Mouse (Mus musculus) layer of hippocampus, adult 6 months (tissue): ENCODE results near the gene Agrp. TPM values are rescaled to one million over a fixed set of nuclear protein-coding genes. Genes with fewer than 3 reads are reported as not detected.

Experiments
- long read RNA-seq, 2 experiments: library from polyadenylated mRNA; unstranded; transcript quantifications; one replicate each; pipeline ENCODE4 v2.0.0; 2019 to 2020
- microRNA-seq: library from miRNA; unstranded; fragments of <30 nt; microRNA quantifications from one replicate; pipeline ENCODE4 v1.2.0, GENCODE M21; 2020
- polyA plus RNA-seq: library from polyadenylated mRNA; unstranded; fragments of <200 nt; fragmentation: Nextera tagmentation; gene quantifications from 2 replicates; pipeline ENCODE4 v1.2.3, GENCODE M21; 2021

Agrp gene
- polyA plus RNA-seq: 0.40 and 0.55 TPM in 2 replicates
- long read RNA-seq, experiment 1, partial matches to known transcripts: 0 of 1 reads
- long read RNA-seq, experiment 1, other reads (novel, unspliced or antisense): 1 of 1 reads
- long read RNA-seq, experiment 2, partial matches to known transcripts: 0 of 2 reads
- long read RNA-seq, experiment 2, other reads (novel, unspliced or antisense): 2 of 2 reads

GRCm38 (mm10) chr8:105636963-105637510 is at the start of gene Agrp:
Agrp (minus strand) TSS chr8:105637393.

GRCm38 (mm10) chr8:105685796-105686308 is 48.7 kb upstream of the Agrp start, which contains the start of gene Carmil2:
Carmil2 (plus strand) TSS chr8:105686274.

GRCm38 (mm10) chr8:105636018-105636962 is 903 bp downstream of the Agrp start, which contains the start of gene Ctcf:
Ctcf (plus strand) TSS chr8:105636568.

GRCm38 (mm10) chr8:105604804-105605381 is 32.3 kb downstream of the Agrp start, which contains the start of gene Ripor1:
Ripor1 (plus strand) TSS chr8:105605255.

GRCm38 (mm10) chr8:105565952-105566702 is 71.1 kb downstream of the Agrp start, which contains the start of gene Atp6v0d1:
Atp6v0d1 (minus strand) TSS chr8:105566047.

GRCm38 (mm10) chr8:105518436-105519313 is 118.5 kb downstream of the Agrp start, which contains the start of gene Hsd11b2:
Hsd11b2 (plus strand) TSS chr8:105518755.

Small RNAs within 50 kb of the gene (microRNA-seq; reads per million reads assigned to microRNA genes)
- gene Mir1966: 0.64 reads per million

Other genes with a start within 250 kb of the Agrp start
- gene Kctd19, start 223.9 kb downstream of the Agrp start, polyA plus RNA-seq: not detected in 2 replicates
- 0.36 and 0.43 TPM in 2 replicates for gene Lrrc36, start 223.8 kb downstream of the Agrp start, polyA plus RNA-seq
- gene Tppp3, start 165.9 kb downstream of the Agrp start, polyA plus RNA-seq: 45.8 and 47.2 TPM in 2 replicates
- gene Zdhhc1, start 140.5 kb downstream of the Agrp start, polyA plus RNA-seq: 18.5 and 23.0 TPM in 2 replicates
- not detected in 2 replicates for gene Hsd11b2, start 118.6 kb downstream of the Agrp start, polyA plus RNA-seq
- gene Atp6v0d1, start 71.3 kb downstream of the Agrp start, polyA plus RNA-seq: 112 and 125 TPM in 2 replicates
- gene Ripor1, start 32.1 kb downstream of the Agrp start, polyA plus RNA-seq: 44.1 and 57.0 TPM in 2 replicates
- gene Ctcf, start 825 bp downstream of the Agrp start, polyA plus RNA-seq: 13.1 and 14.2 TPM in 2 replicates
- 20.9 and 32.8 TPM in 2 replicates for gene Carmil2, start 48.9 kb upstream of the Agrp start, polyA plus RNA-seq
- 32.5 and 41.3 TPM in 2 replicates for gene Acd, start 63.7 kb upstream of the Agrp start, polyA plus RNA-seq
- gene Pard6a, start 63.8 kb upstream of the Agrp start, polyA plus RNA-seq: 67.5 and 73.3 TPM in 2 replicates
- 0.18 and 0.19 TPM in 2 replicates for gene 4933405L10Rik, start 70.3 kb upstream of the Agrp start, polyA plus RNA-seq
- 5.8 and 6.3 TPM in 2 replicates for gene Enkd1, start 70.8 kb upstream of the Agrp start, polyA plus RNA-seq
- gene Gfod2, start 121.3 kb upstream of the Agrp start, polyA plus RNA-seq: 18.4 and 20.8 TPM in 2 replicates
- gene Ranbp10, start 190.0 kb upstream of the Agrp start, polyA plus RNA-seq: 3.1 TPM in 2 replicates
- gene Tsnaxip1, start 190.3 kb upstream of the Agrp start, polyA plus RNA-seq: 0.36 and 0.59 TPM in 2 replicates
- gene Cenpt, start 215.9 kb upstream of the Agrp start, polyA plus RNA-seq: 10.9 and 12.0 TPM in 2 replicates
- 45.1 and 53.6 TPM in 2 replicates for gene Thap11, start 217.7 kb upstream of the Agrp start, polyA plus RNA-seq
- gene Nutf2, start 223.2 kb upstream of the Agrp start, polyA plus RNA-seq: 144 and 150 TPM in 2 replicates
- 19.7 and 20.7 TPM in 2 replicates for gene Edc4, start 243.5 kb upstream of the Agrp start, polyA plus RNA-seq